Mouse (Mus musculus) left cerebral cortex, adult 18-20 months (tissue): ENCODE data around the gene Gmeb2. TPM values are rescaled to one million over a fixed set of nuclear protein-coding genes. Genes with fewer than 3 reads are reported as not detected.

ENCODE experiments used
- DNase-seq, 2 experiments: peaks; one replicate each; pipeline ENCODE4 v3.0.0; 2021 to 2022; ENCODE audit warnings: low spot score in 2 of 2, mixed read lengths in 1 of 2
- long read RNA-seq, 2 experiments: library from polyadenylated mRNA; stranded (forward); transcript quantifications; one replicate each; pipeline ENCODE4 v2.0.0; 2021
- total RNA-seq, 2 experiments: library from RNA; stranded (reverse); gene quantifications; 2 replicates each; pipeline ENCODE4 v1.2.3; 2021

The Gmeb2 gene
- total RNA-seq: 10 to 100 TPM; 23.9 to 25.8 TPM
- long read RNA-seq, experiment 1, full-length matches to known transcripts: 6 of 13 reads
- long read RNA-seq, experiment 1, partial matches to known transcripts: 2 of 13 reads
- long read RNA-seq, experiment 1, other reads (novel, unspliced or antisense): 5 of 13 reads
- long read RNA-seq, experiment 2, full-length matches to known transcripts: 4 of 9 reads
- long read RNA-seq, experiment 2, partial matches to known transcripts: 1 of 9 reads
- long read RNA-seq, experiment 2, other reads (novel, unspliced or antisense): 4 of 9 reads

DNA sequence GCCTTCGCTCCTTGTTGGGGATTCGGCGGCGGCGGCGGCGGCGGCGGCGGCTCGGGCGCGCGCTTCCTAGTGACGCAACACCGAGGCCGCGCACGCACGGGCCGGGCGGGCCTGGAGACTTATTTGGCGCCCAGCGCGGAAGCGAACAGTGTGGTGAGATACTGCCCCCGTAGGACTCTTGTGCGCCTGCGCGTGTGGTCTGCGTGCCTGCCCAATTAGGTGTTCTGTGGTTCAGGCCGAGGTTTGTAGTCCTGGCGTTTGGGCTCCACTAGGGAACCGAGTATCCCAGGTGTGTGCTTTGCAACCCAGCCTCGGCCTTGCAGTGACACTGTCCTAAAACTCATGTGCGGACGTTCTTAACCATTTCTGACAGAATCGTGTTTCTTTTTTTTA lies at the start of gene Gmeb2:
Gene Gmeb2, minus strand, starts transcription at position 78 of the 393 bp plus-strand sequence.
- peak; percentile 89 to 93 for DNase-seq

DNA sequence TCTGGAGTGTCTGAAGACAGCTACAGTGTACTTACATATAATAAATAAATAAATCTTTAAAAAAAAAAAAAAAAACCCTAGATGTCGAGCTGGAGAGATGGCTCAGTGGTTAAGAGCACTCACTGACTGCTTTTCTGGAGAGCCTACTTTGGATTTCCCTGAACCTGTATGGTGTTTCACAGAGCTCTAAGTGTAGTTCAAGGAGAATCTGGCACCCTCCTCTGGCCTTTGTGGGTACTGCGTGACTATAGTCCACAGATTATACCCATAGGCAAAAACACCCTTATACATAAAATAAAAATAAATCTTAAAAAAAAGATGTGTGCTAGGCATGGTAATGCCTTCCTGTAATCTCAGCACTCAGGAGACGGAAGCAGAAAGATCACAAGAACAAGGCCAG lies 46.2 kb upstream of the Gmeb2 start:
- peak; percentile 78 to 79 for DNase-seq

DNA sequence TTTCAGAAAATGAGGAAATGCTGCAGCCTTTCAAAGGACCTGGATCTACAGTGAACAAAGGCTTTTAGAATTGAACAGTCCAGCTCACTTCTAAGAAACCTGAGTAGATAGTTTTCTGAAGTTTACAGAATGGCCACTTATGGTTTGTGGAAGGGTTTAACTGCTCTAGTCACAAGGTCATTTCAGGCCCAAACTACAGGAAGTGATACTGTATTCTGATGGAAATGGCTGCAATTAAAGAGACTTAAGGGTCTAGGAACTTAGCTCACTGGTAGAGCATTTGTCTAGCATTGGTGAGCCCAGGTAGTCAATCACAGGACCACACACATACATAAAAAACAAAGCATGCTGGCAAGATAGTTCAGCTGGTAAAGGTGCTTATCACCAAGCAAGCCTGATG lies 44.7 kb upstream of the Gmeb2 start:
- DNase-seq: no peak

DNA sequence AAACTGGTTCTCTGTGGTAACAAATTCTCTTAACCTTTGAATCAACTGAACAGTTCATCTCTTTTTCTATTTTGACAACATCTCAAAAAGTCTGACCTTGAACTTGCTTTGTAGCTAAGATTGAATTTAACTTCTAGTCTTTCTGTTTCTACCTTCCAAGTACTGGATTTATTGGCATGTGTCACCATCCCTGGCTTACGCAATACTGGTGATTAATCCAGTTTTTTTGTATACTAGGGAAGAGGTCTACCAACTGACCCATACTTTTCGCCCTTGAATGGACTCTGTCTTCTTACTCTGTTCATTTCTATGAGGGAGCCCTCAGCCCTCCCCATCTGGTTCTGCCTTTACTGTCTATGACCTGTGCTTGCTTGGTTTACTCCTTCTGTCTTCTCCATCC lies 38.3 kb upstream of the Gmeb2 start:
- DNase-seq: no peak

DNA sequence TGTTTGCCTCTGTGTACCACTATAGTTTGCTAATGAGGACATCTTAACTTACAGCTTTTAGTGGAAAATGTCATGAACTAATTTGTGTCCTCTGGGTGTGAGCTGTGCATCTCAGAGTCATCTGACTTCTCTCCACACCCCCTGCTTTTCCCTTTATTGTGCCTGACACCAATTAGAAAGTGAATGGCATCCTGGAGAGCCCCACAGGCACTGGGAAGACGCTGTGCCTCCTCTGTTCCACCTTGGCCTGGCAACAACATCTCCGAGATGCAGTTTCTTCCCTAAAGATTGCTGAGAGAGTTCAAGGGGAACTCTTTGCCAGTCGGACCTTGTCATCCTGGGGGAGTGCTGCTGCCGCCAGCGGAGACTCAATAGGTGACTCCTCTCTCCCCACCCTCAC lies 34.3 kb upstream of the Gmeb2 start:
- no peak for DNase-seq

DNA sequence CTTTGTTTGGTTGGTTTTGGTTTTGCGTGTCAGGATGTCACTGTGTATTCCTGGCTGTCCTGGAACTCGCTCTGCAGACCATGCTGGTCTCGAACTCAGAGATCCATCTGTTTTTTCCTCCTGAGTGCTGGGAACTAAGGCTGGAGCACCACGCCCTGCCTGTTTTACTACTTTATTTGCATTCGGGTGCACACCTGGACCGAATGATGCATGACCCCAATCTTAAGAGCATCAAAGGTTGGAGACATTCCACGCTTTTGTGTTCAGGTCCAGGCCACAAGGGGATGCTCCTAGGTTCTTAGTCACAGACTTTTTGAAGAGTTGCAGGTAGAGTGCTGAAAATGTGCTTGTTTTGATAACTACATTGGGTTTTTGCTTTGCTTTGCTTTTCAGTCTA lies 32.3 kb upstream of the Gmeb2 start:
- DNase-seq: no peak

DNA sequence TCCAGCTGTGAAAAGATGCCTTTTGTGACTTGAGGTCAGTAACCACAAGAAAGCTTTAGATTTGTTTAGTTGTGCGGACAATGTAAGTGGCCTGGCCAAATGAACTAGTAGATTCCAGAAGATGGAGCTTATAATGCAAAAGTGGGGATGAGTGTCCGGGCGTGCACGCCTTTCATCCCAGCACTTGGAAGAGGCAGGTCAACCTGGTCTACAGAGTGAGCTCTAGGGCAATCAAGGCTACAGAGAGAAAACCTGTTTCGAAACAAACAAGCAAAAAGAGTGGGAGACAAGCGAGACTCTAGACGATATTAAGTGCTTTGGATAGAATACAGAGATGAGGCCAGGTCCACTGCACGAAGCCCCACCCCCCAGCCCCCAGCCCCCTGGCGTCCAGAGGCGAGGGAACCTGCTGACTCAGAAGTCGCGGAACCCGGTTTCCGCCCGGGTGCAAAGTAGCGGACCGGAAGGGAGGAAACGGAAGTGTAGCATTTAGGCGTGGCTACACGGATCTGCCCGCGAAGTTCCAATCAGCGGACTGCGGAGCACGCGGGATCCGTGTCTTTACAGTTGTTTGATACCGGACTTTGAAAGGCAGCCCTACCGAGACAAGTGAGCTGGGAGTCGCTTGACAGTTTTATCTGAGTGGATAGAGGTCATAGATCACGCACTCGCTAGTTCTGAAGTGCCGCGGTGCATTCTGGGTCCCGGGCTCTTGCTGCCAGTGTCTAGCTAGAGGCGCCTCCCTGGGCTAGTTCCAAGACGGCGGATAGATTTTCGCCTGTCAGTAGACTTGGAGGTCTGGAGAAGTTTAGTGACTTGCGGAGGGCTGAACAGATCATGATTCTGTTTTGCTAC lies 31.6 kb upstream of the Gmeb2 start, which contains the start of gene Rtel1:
Gene Rtel1, plus strand, starts transcription at position 492 of the 855 bp plus-strand sequence.
- DNase-seq: peak; percentile 79 to 86

DNA sequence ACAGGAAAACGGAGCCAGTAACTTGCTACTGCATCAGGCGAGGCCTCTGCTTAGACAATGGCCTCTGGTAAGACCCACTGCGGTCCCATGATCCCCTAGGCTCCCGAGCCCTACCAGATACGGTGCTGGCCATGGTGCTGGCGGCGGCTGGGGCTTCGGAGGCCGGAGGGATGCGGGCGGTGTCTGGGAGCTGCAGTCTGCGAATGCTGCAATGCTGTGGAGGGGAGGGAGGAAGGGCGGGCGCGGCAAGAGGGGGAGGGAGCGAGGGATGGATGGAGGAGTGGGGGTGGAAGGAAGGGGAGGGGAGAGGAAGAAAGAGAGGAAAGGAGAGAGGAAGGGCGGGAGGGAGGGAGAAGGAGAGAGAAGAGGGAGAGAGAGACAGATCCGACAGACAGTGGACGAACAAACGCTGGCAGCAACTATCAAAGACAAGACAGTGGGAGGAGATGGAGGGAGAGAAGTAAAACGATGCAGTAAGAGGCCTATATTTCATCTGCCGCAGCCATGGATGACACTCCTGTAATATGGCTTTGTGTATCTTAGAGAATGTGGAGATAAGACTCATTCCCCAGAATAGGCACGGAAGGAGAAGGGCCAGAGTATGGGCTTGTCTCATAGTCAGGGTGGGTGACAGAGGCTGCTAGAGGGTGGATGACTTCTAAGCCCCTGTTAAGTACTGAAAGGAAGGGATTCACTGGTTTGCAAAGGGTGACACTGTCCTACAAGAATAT lies 26.4 kb upstream of the Gmeb2 start, which contains the start of gene Stmn3:
Gene Stmn3, minus strand, starts transcription at position 421 of the 731 bp plus-strand sequence.
- peak; percentile 78 to 84 for DNase-seq

DNA sequence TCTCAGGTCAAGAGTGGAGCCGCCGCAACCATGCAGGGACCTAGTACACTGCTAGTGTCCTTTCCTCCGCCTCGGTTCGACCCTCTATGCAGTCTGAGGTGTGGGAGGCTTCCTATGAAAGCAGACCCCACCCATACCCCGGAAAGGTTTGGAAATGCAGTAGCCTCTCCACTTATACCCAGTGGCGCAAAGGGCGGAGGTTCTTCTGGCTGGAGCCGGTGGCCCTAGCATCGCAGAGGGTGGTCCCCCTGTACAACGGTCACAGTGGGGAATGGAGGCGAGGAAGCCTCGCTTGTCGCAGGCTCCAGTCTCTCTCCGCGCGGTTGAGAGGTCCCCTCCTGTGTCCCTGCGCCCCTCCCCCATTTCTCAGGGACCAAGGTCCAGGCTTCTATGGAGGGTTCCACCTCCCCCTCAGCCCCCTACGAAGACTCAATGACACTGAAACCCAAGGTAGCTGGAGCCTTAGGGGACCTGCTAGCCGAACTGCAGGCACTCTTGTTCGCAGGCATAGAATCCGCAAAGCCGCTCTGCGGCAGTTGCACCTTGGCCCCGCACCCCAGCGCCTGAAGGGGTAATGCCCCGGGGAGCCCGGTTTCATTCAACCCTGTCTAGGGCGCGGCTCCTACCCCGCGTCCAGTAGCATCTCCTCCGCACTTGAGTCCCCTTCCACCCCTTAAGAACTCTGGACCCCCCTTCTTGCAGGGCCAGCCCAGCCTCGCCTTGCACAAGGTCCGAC lies 25.7 kb upstream of the Gmeb2 start:
- peak; percentile 25 to 46 for DNase-seq

DNA sequence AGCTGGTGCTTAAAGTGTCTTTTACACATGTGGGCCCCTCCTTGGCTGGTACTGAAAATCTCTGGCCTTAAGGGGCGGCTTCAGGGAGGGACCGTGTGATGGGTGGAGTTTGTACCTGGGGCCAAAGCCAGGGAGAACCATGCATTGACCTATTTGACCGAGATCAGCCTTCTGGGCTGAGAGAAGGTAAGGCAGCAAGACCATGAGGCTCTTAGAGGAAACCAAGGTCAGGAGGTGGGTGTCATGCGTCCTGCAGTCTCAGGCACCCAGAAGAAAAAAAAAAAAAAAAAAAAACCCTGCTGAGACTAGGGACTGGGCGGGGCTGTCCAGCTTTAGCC lies 25.1 kb upstream of the Gmeb2 start:
- no peak for DNase-seq

DNA sequence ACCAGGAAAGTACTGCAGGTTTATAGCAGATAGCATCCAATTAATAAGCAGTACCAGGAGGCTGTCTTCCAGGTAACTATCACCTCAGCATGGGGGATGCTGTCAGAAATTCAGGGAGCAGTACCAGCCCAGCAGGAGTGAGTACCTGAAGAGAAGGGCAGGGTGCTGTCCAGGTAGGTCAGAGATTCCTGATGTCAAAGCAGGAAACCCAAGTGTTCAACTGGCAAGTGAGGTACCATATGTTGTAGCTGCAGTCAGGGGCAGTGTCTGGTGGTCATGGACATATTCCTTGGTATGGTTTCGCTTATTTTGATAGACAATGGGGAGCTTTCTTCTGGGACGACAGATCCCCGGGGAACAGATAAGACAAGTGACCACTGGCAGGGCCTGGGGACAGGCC lies 24.6 kb upstream of the Gmeb2 start:
- no peak for DNase-seq

DNA sequence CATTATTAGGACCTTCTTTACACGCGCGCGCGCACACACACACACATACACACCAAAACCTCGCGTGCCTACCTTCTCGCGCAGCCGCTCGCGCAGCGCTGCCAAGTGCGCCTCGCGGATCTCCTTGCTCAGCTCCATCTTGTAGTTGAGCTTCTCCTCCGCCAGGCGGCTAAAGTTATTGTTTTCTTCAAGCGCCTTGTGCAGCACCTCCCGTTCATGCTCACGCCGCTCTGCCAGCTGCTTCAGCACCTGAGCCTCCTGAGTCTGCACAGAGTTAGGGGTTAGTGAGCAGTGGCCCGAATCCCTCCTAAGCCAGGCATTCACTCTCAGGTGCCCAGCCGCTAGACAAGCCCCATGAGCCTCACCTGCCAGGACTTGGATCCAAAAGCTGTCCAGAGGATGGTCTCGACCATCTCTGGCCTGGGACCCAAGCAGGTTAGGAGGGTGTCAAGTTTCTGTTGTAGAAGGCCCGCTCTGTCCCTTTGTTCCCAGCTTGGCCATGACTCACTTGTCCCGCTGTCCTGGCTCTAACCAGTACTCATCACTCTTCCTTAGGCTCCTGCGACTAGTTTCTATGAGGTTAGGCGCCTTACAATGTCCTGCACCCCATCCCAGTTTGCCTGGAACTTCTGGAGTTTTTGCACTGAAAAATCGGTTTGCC lies 19.4 kb upstream of the Gmeb2 start:
- DNase-seq: peak; percentile 68

DNA sequence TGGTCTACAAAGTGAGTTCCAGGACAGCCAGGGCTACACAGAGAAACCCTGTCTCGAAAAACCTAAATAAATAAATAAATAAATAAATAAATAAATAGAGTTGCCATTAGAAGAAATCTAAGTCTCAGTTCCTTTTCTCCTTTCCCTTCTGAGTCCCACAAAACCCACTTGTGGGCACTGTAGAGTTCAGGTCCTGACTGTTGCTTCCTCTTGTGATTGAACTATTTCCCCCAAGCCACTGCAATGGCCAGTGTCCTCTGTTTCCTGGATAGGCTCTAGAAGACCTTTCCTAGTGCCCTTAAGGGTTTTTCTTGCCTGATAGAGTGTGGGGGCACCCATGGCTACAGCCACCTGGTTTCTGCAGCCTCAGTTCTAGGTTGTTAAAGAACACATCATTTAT lies 17.1 kb upstream of the Gmeb2 start:
- DNase-seq: no peak

DNA sequence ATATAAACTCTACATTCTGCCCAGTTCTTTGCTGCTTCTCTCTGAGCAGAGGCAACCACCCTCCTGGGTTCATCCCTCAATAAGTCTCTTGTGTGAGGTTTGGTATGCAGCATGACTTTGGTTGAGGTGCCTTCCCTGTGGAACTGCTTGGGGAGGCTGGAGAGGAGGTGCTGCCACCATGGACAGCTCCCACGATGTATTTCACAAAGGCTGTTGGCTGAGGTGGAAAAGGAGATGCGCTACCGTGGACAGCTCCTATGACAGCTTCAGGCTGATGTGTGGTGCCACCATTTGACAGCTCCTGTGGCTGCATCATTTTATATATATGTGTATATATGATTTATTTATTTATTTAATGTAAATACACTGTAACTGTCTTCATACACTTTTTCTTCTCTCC lies 14.2 kb upstream of the Gmeb2 start:
- DNase-seq: no peak

DNA sequence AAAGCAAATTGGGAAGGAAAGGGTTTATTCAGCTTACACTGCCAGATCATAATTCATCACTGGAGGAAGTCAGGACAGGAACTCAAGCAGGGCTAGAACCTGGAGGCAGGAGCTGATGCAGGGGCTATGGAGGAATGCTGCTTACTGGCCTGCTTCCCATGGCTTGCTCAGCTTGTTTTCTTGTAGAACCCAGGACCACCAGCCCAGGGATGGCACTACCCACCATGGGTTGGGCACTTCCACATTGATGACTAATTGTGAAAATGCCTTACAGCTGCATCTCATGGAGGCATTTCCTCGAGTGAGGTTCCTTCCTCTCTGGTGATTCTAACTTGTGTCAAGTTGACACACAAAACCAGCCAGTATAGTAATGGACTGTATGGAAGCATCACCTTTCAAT lies 3.1 kb upstream of the Gmeb2 start:
- DNase-seq: no peak

DNA sequence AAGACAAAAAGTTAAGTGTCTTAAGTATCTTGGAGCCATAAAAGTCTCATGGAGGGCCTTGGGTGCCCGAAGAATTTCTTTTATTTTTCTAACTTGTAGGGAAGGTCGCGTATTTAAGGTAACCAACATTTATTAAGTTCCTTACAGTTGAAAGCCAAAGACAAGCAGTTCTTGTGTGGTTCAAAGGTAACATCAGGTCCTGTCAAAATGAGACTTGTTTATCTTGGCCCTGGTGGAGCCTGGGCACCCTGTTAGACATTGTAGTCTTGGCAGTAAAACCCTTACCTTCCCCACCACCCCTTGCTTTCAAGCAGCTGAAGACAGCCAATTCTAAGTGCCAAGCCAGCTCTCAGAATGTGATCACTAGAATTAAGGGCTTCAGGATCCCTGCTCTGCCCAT lies 856 bp upstream of the Gmeb2 start:
- no peak for DNase-seq

DNA sequence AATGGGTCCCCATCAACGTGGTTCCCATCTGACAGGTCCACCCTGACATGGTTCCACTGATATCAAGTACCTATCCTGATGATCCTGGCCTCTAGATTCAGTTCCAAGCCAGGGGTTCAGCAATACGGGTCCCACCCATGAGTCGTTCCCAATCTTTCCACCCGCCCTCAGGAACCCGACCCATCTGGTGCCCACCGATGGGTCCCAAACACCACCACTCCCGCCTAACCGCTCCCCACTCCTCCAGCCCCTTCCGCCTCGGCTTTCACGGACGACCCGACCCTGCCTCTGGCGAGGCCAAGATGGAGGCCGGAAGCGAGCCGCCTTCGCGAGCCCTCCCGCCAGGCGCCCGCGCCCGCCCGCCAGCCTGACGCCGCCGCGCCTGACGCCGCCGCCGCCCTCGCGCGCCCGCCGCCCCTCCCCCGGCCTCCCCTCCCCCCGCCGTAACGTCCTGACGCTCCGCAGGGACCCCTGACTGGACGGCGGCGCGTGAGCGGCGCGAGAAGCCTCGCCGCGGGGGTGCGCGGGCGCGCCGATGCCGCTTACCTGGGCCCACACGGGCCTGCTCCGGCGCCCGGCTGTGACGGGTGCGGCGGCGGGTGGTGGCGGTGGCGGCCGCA lies 387 bp downstream of the Gmeb2 start:
- peak; percentile 66 to 74 for DNase-seq

DNA sequence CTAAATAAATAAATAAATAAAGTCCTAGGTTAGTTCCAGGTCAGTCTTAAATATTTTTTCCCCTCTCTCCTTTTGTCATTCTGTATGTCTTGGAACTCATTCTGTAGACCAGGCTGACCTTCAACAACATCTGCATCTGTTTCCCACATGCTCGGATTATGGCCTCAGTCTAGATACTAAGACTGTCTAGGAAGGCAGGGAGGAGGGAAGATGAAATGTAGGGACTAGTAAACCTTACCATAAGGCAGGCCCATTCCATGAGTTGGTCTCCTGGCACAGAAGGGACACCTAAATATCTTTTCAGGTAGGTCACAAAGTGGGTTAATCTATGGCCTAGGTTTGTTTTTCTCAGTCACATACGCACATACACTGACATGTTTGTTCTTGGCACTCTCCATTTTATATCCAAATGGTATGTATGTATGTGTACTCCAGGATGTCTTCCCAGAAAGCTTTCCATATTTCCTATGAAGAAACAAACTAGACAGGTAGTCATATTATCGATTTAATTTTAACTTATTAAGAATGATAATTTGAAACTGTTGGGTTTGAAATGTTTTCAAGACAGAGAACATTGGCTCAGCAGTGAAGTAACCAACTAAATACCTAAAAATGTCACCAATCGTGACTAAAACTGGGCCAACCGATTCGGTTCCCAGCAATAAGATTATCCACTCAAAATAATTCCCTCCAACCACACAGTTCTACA lies 1.1 kb downstream of the Gmeb2 start:
- no peak for DNase-seq

DNA sequence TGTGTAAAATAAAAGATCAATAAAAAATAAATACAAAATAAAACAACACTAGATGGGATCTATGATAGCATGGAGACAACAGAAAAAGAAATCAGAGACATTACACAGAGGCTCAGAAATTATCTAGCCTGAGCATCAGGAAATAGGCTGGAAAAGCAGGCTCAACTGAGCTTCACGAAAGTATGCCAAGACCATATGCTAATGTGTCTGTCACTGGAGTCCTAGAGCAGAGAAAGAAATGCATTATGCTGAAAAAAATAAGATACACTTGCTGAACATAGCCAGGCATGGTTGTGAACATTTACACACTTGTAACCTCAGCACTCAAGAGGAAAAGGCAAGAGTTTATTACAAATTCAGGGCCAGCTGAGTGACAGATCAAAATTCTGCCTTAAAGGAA lies 7.9 kb downstream of the Gmeb2 start:
- no peak for DNase-seq

DNA sequence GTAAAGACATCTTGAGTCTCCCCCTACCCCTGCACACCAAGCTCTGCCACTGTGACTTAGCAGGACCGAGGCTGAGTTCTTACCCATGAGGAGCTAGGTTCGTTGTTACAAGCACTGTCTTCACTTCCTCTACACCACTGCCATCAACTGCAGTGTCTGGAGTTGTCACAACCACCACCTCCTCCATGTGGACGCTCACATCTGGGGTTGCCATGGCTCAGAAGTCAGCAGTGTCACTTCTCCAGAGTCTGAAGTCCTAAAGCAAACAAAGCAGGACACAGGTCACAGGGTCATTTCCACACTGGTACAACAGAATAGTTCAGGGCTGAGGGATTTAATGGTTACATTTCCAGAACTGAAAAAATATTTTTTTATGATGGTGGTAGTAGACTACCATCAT lies 10.0 kb downstream of the Gmeb2 start:
- DNase-seq: no peak
